Mouse (Mus musculus) CH12.LX (cell line): Measurements from ENCODE around the gene Fam234b. TPM values are rescaled to one million over a fixed set of nuclear protein-coding genes. Genes with fewer than 3 reads are reported as not detected.

Experiments used
- DNase-seq: peaks from one replicate; pipeline ENCODE4 v3.0.0-alpha.2; 2013; ENCODE audit errors: extremely low read depth
- H3K27ac ChIP-seq: 2 replicates; pipeline ENCODE4 v1.5.1; 2012; ENCODE audit warnings: low read depth, mild to moderate bottlenecking, control low read depth, moderate library complexity; ENCODE audit not compliant: insufficient read depth
- H3K27me3 ChIP-seq: replicated peaks from 2 replicates; pipeline ENCODE3; 2012; ENCODE audit warnings: inconsistent platforms
- H3K36me3 ChIP-seq, 2 experiments: replicated peaks in 1 of 2; 2 replicates each; pipeline versions ENCODE3 to v1.6.1; 2012; ENCODE audit warnings: inconsistent platforms in 1 of 2, low read length in 1 of 2, mild to moderate bottlenecking in 1 of 2, mixed read lengths in 1 of 2, moderate library complexity in 1 of 2; ENCODE audit not compliant: control insufficient read depth in 1 of 2, insufficient read depth in 1 of 2
- H3K4me1 ChIP-seq, 2 experiments: 2 replicates each; pipeline ENCODE4 v1.6.1; 2012; ENCODE audit warnings: inconsistent platforms in 1 of 2, moderate library complexity in 1 of 2; ENCODE audit not compliant: insufficient read depth in 2 of 2, control insufficient read depth in 1 of 2
- H3K4me2 ChIP-seq: 2 replicates; pipeline ENCODE4 v1.6.1; 2012; ENCODE audit warnings: low read depth, mild to moderate bottlenecking, control low read depth; ENCODE audit not compliant: poor library complexity, insufficient read depth, severe bottlenecking
- H3K4me3 ChIP-seq, 3 experiments: fragments of 150-350 bp in 1 of 3; sonication (generic) in 1 of 3; replicated peaks in 1 of 3; 2 replicates each; pipeline versions ENCODE3 to v1.5.1; 2011 to 2012; ENCODE audit warnings: low read depth in 2 of 3, low read length in 2 of 3, mild to moderate bottlenecking in 2 of 3, moderate library complexity in 2 of 3, control low read depth in 1 of 3, improper control_type of control experiment in 1 of 3, inconsistent platforms in 1 of 3, mixed read lengths in 1 of 3; ENCODE audit not compliant: poor library complexity in 1 of 3
- H3K79me2 ChIP-seq: replicated peaks from 2 replicates; pipeline ENCODE4 v1.6.1; 2012; ENCODE audit warnings: mild to moderate bottlenecking, moderate library complexity; ENCODE audit not compliant: control insufficient read depth, poor library complexity, insufficient read depth, severe bottlenecking; ENCODE audit errors: extremely low read depth
- H3K9ac ChIP-seq: 2 replicates; pipeline ENCODE4 v1.6.1; 2012; ENCODE audit warnings: low read depth, mild to moderate bottlenecking, control low read depth, moderate library complexity; ENCODE audit not compliant: insufficient read depth
- H3K9me3 ChIP-seq: replicated peaks from 2 replicates; pipeline ENCODE3; 2012; ENCODE audit warnings: low read length, inconsistent platforms, mixed read lengths
- CHD1 ChIP-seq: IDR thresholded peaks from 2 replicates; pipeline ENCODE4 v1.6.1; 2012; ENCODE audit warnings: low read depth, low read length, improper control_type of control experiment, inconsistent platforms
- CHD2 ChIP-seq: IDR thresholded peaks from 2 replicates; pipeline ENCODE4 v1.6.1; 2011; ENCODE audit warnings: low read length, improper control_type of control experiment
- CTCF ChIP-seq, 2 experiments: IDR thresholded peaks in 1 of 2; conservative IDR thresholded peaks in 1 of 2; 2 replicates each; pipeline ENCODE4 v1.5.1; 2011 to 2012; ENCODE audit warnings: low read depth in 2 of 2, low read length in 2 of 2, improper control_type of control experiment in 1 of 2, inconsistent platforms in 1 of 2, mild to moderate bottlenecking in 1 of 2, moderate library complexity in 1 of 2
- ELF1 ChIP-seq: IDR thresholded peaks from 2 replicates; pipeline ENCODE4 v1.6.1; 2014; ENCODE audit warnings: low read depth, mild to moderate bottlenecking, inconsistent platforms, low read length, improper control_type of control experiment
- GABPA ChIP-seq: IDR thresholded peaks from 2 replicates; pipeline ENCODE4 v1.6.1; 2012; ENCODE audit warnings: low read depth, low read length, improper control_type of control experiment, inconsistent platforms; ENCODE audit not compliant: insufficient replicate concordance
- JUND ChIP-seq: conservative IDR thresholded peaks from 2 replicates; pipeline ENCODE4 v1.6.1; 2011; ENCODE audit warnings: low read depth, low read length, improper control_type of control experiment
- KAT2A ChIP-seq: IDR thresholded peaks from 2 replicates; pipeline ENCODE4 v1.6.1; 2012; ENCODE audit warnings: low read length, improper control_type of control experiment, inconsistent platforms; ENCODE audit not compliant: insufficient replicate concordance
- MAX ChIP-seq: IDR thresholded peaks from 2 replicates; pipeline ENCODE4 v1.6.1; 2011; ENCODE audit warnings: low read length, improper control_type of control experiment
- MEF2A ChIP-seq: IDR thresholded peaks from 2 replicates; pipeline ENCODE4 v1.6.1; 2014; ENCODE audit warnings: low read depth, mild to moderate bottlenecking, inconsistent platforms, low read length, improper control_type of control experiment, borderline replicate concordance
- MXI1 ChIP-seq: IDR thresholded peaks from 2 replicates; pipeline ENCODE4 v1.6.1; 2011; ENCODE audit warnings: mild to moderate bottlenecking, low read depth, low read length, improper control_type of control experiment
- MYC ChIP-seq: IDR thresholded peaks from 2 replicates; pipeline ENCODE4 v1.6.1; 2011; ENCODE audit warnings: low read depth, mild to moderate bottlenecking, improper control_type of control experiment, low read length
- NRF1 ChIP-seq: IDR thresholded peaks from 2 replicates; pipeline ENCODE4 v1.6.1; 2014; ENCODE audit warnings: low read depth, mild to moderate bottlenecking, inconsistent platforms, low read length, improper control_type of control experiment, moderate library complexity
- PAX5 ChIP-seq: IDR thresholded peaks from 2 replicates; pipeline ENCODE4 v1.6.1; 2012; ENCODE audit warnings: low read length, inconsistent platforms, mixed read lengths
- RAD21 ChIP-seq: IDR thresholded peaks from 2 replicates; pipeline ENCODE4 v1.6.1; 2011; ENCODE audit warnings: low read depth, mild to moderate bottlenecking, low read length, improper control_type of control experiment, moderate library complexity
- RCOR1 ChIP-seq: conservative IDR thresholded peaks from 2 replicates; pipeline ENCODE4 v1.6.1; 2012; ENCODE audit warnings: low read depth, mild to moderate bottlenecking, inconsistent platforms, low read length, improper control_type of control experiment
- SIN3A ChIP-seq: IDR thresholded peaks from 2 replicates; pipeline ENCODE4 v1.6.1; 2012; ENCODE audit warnings: low read length, improper control_type of control experiment, inconsistent platforms
- SMC3 ChIP-seq: IDR thresholded peaks from 2 replicates; pipeline ENCODE4 v1.6.1; 2011; ENCODE audit warnings: low read depth, low read length, improper control_type of control experiment
- ZKSCAN1 ChIP-seq: IDR thresholded peaks from 2 replicates; pipeline ENCODE4 v1.6.1; 2012; ENCODE audit warnings: low read depth, inconsistent platforms, low read length, improper control_type of control experiment, borderline replicate concordance
- ZMIZ1 ChIP-seq: IDR thresholded peaks from 2 replicates; pipeline ENCODE4 v1.6.1; 2012; ENCODE audit warnings: low read depth, mild to moderate bottlenecking, inconsistent platforms, low read length, improper control_type of control experiment
- ZNF384 ChIP-seq: IDR thresholded peaks from 2 replicates; pipeline ENCODE4 v1.6.1; 2012; ENCODE audit warnings: low read depth, low read length, improper control_type of control experiment, inconsistent platforms
- dilution Hi-C: fragments of 300-500 bp; cut with MboI; formaldehyde crosslinking; loops from 2 replicates; pipeline ENCODE4 v1.14.3; 2020; ENCODE audit warnings: low sequenced_read_pairs; ENCODE audit not compliant: extremely low pct_unique_long_range_greater_than_20kb, extremely low pct_ligation_motif_present
- in situ Hi-C: fragments of 300-500 bp; cut with MboI; formaldehyde crosslinking; loops from 3 replicates; pipeline ENCODE4 v1.14.3; 2019; ENCODE audit warnings: low sequenced_read_pairs, low pct_ligation_motif_present, low pct_unique_long_range_greater_than_20kb, mixed read lengths
- polyA plus RNA-seq: library from polyadenylated mRNA; unstranded; fragments of >175 nt; gene quantifications from 2 replicates; pipeline ENCODE4 v1.2.1, GENCODE M21; 2012; ENCODE audit warnings: low read depth; ENCODE audit not compliant: insufficient read length
- total RNA-seq, 2 experiments: library from RNA; depleted of rRNA; stranded (reverse); fragments of 300-350 nt in 1 of 2; fragments of >200 nt in 1 of 2; gene quantifications; 2 replicates each; pipeline ENCODE4 v1.2.3; 2012 to 2014

Gene Fam234b
- total and polyA plus RNA-seq, 3 experiments, result 0.04 to 0.76 (median 0.20) TPM

- Histone ChIP-seq H3K9ac (no peak overlapping the region), H3K4me2 (no peak overlapping the region), H3K9me3 (no peaks in the 10 kb centered on the region), H3K36me3 (no peaks in the 10 kb centered on the region), H3K4me1 (peaks cover 0 to 13% of the 10 kb centered on the region in 2 experiments; a peak in 3 of 4 replicates), H3K4me3 (no peak overlapping the region), H3K27ac (no peak overlapping the region), H3K79me2 (no peaks in the 10 kb centered on the region), H3K27me3 (no peaks in the 10 kb centered on the region)
- dilution Hi-C loops, result no loop called here
- in situ Hi-C loops, result no loop called here
- no peak for DNase-seq
- TF ChIP-seq MEF2A (no peak), PAX5 (no peak), ELF1 (no peak), MYC (no peak), SIN3A (no peak), CTCF (conservative IDR thresholded peaks at IDR 0.05 in 1 of 2, IDR thresholded peaks at IDR 0.05 in 1 of 2; ENCODE audit: low read depth in 2 of 2, low read length in 2 of 2) (no peak), JUND (no peak), ZMIZ1 (no peak), ZNF384 (no peak), RCOR1 (no peak), SMC3 (no peak), CHD1 (no peak), KAT2A (no peak)
These were observed 78.9 kb downstream of the Fam234b start for GRCm38 (mm10) chr6:135276474-135277295.

- H3K27me3 ChIP-seq, result no peaks in the 10 kb centered on the region
- dilution Hi-C loops, result no loop called here
- peaks cover 0 to under 1% of the 10 kb centered on the region in 2 experiments; a peak in 3 of 4 replicates for H3K4me1 ChIP-seq
- no peaks in the 10 kb centered on the region for H3K9me3 ChIP-seq
- H3K36me3 ChIP-seq, result no peaks in the 10 kb centered on the region
- H3K27ac ChIP-seq, result no peak overlapping the region
- no peaks in the 10 kb centered on the region for H3K79me2 ChIP-seq
- DNase-seq, result no peak
- no peak overlapping the region for H3K4me3 ChIP-seq
- H3K9ac ChIP-seq, result no peak overlapping the region
- in situ Hi-C loops, result no loop called here
- no peak overlapping the region for H3K4me2 ChIP-seq
- TF ChIP-seq GABPA, result no peak
- no peak for TF ChIP-seq RAD21
- no peak for TF ChIP-seq ZKSCAN1
- no peak for TF ChIP-seq NRF1
- no peak for TF ChIP-seq MXI1
- TF ChIP-seq MAX, result no peak
- TF ChIP-seq CHD2, result peak; percentile 85
These were observed 80.5 kb downstream of the Fam234b start for GRCm38 (mm10) chr6:135278302-135278701.
